Mouse (Mus musculus) liver, embryonic 11.5 days (tissue): ENCODE results near the gene Catspere2. TPM values are rescaled to one million over a fixed set of nuclear protein-coding genes. Genes with fewer than 3 reads are reported as not detected.
"Not testable (repeated sequence)": the region's sequence is repeated elsewhere in the genome, so short reads cannot be mapped to it uniquely, and the experiment has no call there.

ENCODE experiments used
- ATAC-seq: fragments of 200-750 bp; cut with Nextera tagmentation; replicated peaks from 2 replicates; pipeline ENCODE4 v1.8.0; 2017; ENCODE audit warnings: moderate number of reproducible peaks, mild to moderate bottlenecking, moderate TSS enrichment, moderate library complexity; ENCODE audit not compliant: low FRiP score
- DNase-seq: peaks from one replicate; pipeline ENCODE4 v3.0.0-alpha.2; 2017; ENCODE audit warnings: low spot score
- H3K27ac ChIP-seq: fragments of 300-500 bp; sonication (generic); 2 replicates; pipeline ENCODE4 v1.5.1; 2014; ENCODE audit warnings: mild to moderate bottlenecking, low read depth, low read length, control low read depth
- H3K27me3 ChIP-seq: fragments of 300-500 bp; sonication (generic); replicated peaks from 2 replicates; pipeline ENCODE4 v1.6.1; 2014; ENCODE audit warnings: low read length, mixed read lengths; ENCODE audit not compliant: control insufficient read depth, insufficient read depth
- H3K36me3 ChIP-seq: fragments of 300-500 bp; sonication (generic); 2 replicates; pipeline ENCODE4 v1.6.1; 2014; ENCODE audit warnings: mild to moderate bottlenecking, low read length, moderate library complexity, mixed read lengths; ENCODE audit not compliant: control insufficient read depth, insufficient read depth
- H3K4me1 ChIP-seq: fragments of 300-500 bp; sonication (generic); replicated peaks from 2 replicates; pipeline ENCODE4 v1.6.1; 2014; ENCODE audit warnings: low read length, mixed read lengths; ENCODE audit not compliant: control insufficient read depth, insufficient read depth
- H3K4me2 ChIP-seq: fragments of 300-500 bp; sonication (generic); 2 replicates; pipeline ENCODE4 v1.6.1; 2014; ENCODE audit warnings: mild to moderate bottlenecking, control low read depth, moderate library complexity
- H3K4me3 ChIP-seq: fragments of 300-500 bp; sonication (generic); 2 replicates; pipeline ENCODE4 v1.5.1; 2014; ENCODE audit warnings: low read depth, low read length, control low read depth
- H3K9ac ChIP-seq: fragments of 300-500 bp; sonication (generic); 2 replicates; pipeline ENCODE4 v1.6.1; 2014; ENCODE audit warnings: low read depth, low read length, control low read depth
- H3K9me3 ChIP-seq: fragments of 300-500 bp; sonication (generic); 2 replicates; pipeline ENCODE4 v1.6.1; 2016; ENCODE audit warnings: low read length, inconsistent platforms, mixed read lengths; ENCODE audit not compliant: control insufficient read depth
- WGBS: fragments of 180-500 bp; shearing (Covaris S2); extraction: QIAGEN DNeasy Blood & Tissue Kit; methylation state at CpG from one replicate; pipeline ENCODE4 v1.1.7; 2014; 5-methylcytosine and 5-hydroxymethylcytosine counted together
- polyA plus RNA-seq: library from polyadenylated mRNA; unstranded; fragments of >200 nt; fragmentation: Nextera tagmentation; extraction: Ambion mirVana; gene quantifications from 2 replicates; pipeline ENCODE4 v1.2.1, GENCODE M21; 2014

Catspere2 gene
- polyA plus RNA-seq, 1 experiment from 2014 or later = not detected

GRCm38 (mm10) chr1:178205701-178206325 lies 222.6 kb downstream of the Catspere2 start:
- no peaks in the 10 kb centered on the region for H3K27me3 ChIP-seq
- H3K4me3 ChIP-seq = no peak overlapping the region
- 87% methylated on average over 10 of the region's 10 CpGs for whole genome bisulfite sequencing
- DNase-seq (no peak), ATAC-seq (no peak)
- H3K27ac ChIP-seq = no peak overlapping the region
- no peaks in the 10 kb centered on the region for H3K36me3 ChIP-seq
- no peak overlapping the region for H3K9ac ChIP-seq
- H3K9me3 ChIP-seq = no peaks in the 10 kb centered on the region
- no peak overlapping the region for H3K4me2 ChIP-seq
- no peaks in the 10 kb centered on the region for H3K4me1 ChIP-seq

GRCm38 (mm10) chr1:178207856-178208255 lies 224.6 kb downstream of the Catspere2 start:
- H3K36me3 ChIP-seq, H3K4me2 ChIP-seq, H3K9ac ChIP-seq, H3K9me3 ChIP-seq, H3K27ac ChIP-seq, DNase-seq, H3K4me3 ChIP-seq, H3K4me1 ChIP-seq, H3K27me3 ChIP-seq, ATAC-seq: not testable (repeated sequence)
- 75% methylated on average over 4 of the region's 4 CpGs for WGBS

- Histone ChIP-seq H3K36me3 (no peaks in the 10 kb centered on the region), H3K4me3 (no peak overlapping the region), H3K27me3 (no peaks in the 10 kb centered on the region), H3K27ac (no peak overlapping the region), H3K9ac (no peak overlapping the region), H3K4me1 (no peaks in the 10 kb centered on the region), H3K9me3 (no peaks in the 10 kb centered on the region), H3K4me2 (no peak overlapping the region)
- no peak for DNase-seq
- no peak for ATAC-seq
These were observed 226.7 kb downstream of the Catspere2 start for GRCm38 (mm10) chr1:178209966-178210365.

- no peak for DNase-seq
- Histone ChIP-seq H3K36me3 (no peaks in the 10 kb centered on the region), H3K27ac (no peak overlapping the region), H3K4me1 (no peaks in the 10 kb centered on the region), H3K27me3 (no peaks in the 10 kb centered on the region), H3K4me2 (no peak overlapping the region), H3K9me3 (no peaks in the 10 kb centered on the region), H3K9ac (no peak overlapping the region), H3K4me3 (no peak overlapping the region)
- ATAC-seq = no peak
These were observed 233.9 kb downstream of the Catspere2 start for GRCm38 (mm10) chr1:178217157-178217556.

GRCm38 (mm10) chr1:178218305-178218704 lies 235.1 kb downstream of the Catspere2 start:
- H3K9ac ChIP-seq = no peak overlapping the region
- no peak overlapping the region for H3K4me3 ChIP-seq
- no peak overlapping the region for H3K4me2 ChIP-seq
- ATAC-seq (no peak), DNase-seq (no peak)
- H3K36me3 ChIP-seq = no peaks in the 10 kb centered on the region
- H3K9me3 ChIP-seq = no peaks in the 10 kb centered on the region
- H3K27ac ChIP-seq = no peak overlapping the region
- no peaks in the 10 kb centered on the region for H3K4me1 ChIP-seq
- H3K27me3 ChIP-seq = no peaks in the 10 kb centered on the region

GRCm38 (mm10) chr1:178219166-178220077 lies 236.2 kb downstream of the Catspere2 start:
- no peak overlapping the region for H3K9ac ChIP-seq
- DNase-seq = no peak
- no peak overlapping the region for H3K4me3 ChIP-seq
- 83% methylated on average over 5 of the region's 5 CpGs for WGBS
- H3K27ac ChIP-seq = no peak overlapping the region
- H3K4me2 ChIP-seq = no peak overlapping the region
- H3K27me3 ChIP-seq = no peaks in the 10 kb centered on the region
- no peaks in the 10 kb centered on the region for H3K36me3 ChIP-seq
- ATAC-seq = no peak
- no peaks in the 10 kb centered on the region for H3K4me1 ChIP-seq
- no peaks in the 10 kb centered on the region; the same call in 1 of the 2 replicates for H3K9me3 ChIP-seq

Other genes with a start within 250 kb of the Catspere2 start
- 38.2 and 43.7 TPM in 2 replicates for gene Adss, start 186.9 kb upstream of the Catspere2 start, polyA plus RNA-seq
- gene Desi2, start 204.0 kb downstream of the Catspere2 start, polyA plus RNA-seq = 18.6 and 19.5 TPM in 2 replicates